In the genomic region with DNA sequence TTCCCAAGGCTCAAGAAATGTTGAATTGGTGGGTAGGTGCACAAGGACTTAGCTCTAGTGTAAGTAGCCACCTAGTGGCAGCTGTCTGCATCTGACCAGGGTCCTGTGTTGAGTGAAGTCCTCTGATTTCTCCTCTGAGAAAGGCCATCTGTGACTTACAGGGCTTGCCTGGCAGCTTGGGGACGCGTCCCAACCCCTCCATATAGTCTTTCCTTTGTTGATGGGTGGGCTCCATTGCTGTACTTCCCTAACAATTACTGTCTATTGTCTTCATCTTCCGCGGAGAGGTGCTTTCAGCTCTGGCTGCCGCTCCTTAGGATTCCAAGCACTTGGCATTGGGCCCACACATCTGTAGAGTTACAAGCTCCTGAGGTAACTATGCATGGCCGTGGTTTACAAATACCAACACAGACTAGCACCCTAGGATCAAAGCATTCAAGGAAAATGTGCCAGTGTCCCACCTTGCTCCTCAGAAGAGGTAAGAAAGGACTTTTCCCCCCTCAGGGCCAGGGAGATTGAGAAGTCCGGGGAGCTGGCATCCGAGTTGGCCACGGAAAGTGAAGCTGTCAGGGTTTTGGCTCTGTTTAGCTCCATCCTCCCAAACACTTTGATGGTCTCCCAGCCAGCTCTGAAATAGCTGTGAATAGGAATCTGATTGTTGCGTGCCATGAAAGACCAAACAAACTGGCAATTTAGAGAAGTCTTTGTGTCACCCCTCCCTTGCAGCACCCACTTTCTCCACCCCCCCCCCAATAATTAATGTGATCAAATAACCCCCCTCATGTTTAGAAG, we compare ENCODE assay signal across 8 mouse cellular contexts.
DNase-seq lines count a peak whose midpoint lies in the region; ATAC-seq and TF ChIP-seq lines count a peak whose summit lies in the region.

No protein-coding gene starts in this region.

- intact Hi-C loops in heart, postnatal 10 days (cut with DNase I): loop anchor here (1.0 to 10.0 kb wide), 2 partner anchors 70 to 654 kb away; no protein-coding TSS in a partner anchor

- peak; percentile 51 for TF ChIP-seq CTCF in ES-Bruce4 (IDR thresholded peaks at IDR 0.05; ENCODE audit: low read depth, low read length)

- peak; percentile 22 for DNase-seq in adrenal gland, adult 8-10 months
- DNase-seq in forebrain, embryonic 10.5 days (ENCODE audit: extremely low spot score, low spot score): no peak
- DNase-seq in heart, postnatal 10 days: peak; percentile 72 to 73
- DNase-seq in kidney, postnatal 25 days: peak; percentile 87 to 89
- peak; percentile 89 for DNase-seq in retina, embryonic 14.5 days (ENCODE audit: low spot score)
- DNase-seq in urinary bladder, adult 2 months (ENCODE audit: low spot score): no peak

- H3K9me3 ChIP-seq in ES-Bruce4 (replicated peaks; ENCODE audit: control insufficient read depth, insufficient read depth, low read length, poor library complexity, severe bottlenecking): no peaks in the 10 kb centered on the region
- no peaks in the 10 kb centered on the region for H3K9me3 ChIP-seq in forebrain, embryonic 10.5 days
- no peaks in the 10 kb centered on the region for H3K9me3 ChIP-seq in lung, embryonic 15.5 days

- H3K4me2 ChIP-seq in lung, embryonic 15.5 days: no peak overlapping the region

- no peak for TF ChIP-seq EP300 in ES-Bruce4 (IDR thresholded peaks at IDR 0.05; ENCODE audit: insufficient read depth, low read depth, low read length)

- no peak overlapping the region; the same call in 1 of the 2 replicates for H3K9ac ChIP-seq in ES-Bruce4 (ENCODE audit: low read depth, poor library complexity, severe bottlenecking)
- H3K9ac ChIP-seq in lung, embryonic 15.5 days: no peak overlapping the region

- H3K4me1 ChIP-seq in ES-Bruce4 (ENCODE audit: control insufficient read depth, insufficient read depth, low read length): no peaks in the 10 kb centered on the region
- H3K4me1 ChIP-seq in forebrain, embryonic 10.5 days: peaks cover 28% of the 10 kb centered on the region
- peaks cover 7% of the 10 kb centered on the region for H3K4me1 ChIP-seq in lung, embryonic 15.5 days

- no peak for TF ChIP-seq POLR2A in ES-Bruce4 (IDR thresholded peaks at IDR 0.05; ENCODE audit: insufficient read depth, low read length)

- H3K4me3 ChIP-seq in ES-Bruce4 (ENCODE audit: low read depth, low read length): no peak overlapping the region
- no peak overlapping the region for H3K4me3 ChIP-seq in forebrain, embryonic 10.5 days
- H3K4me3 ChIP-seq in lung, embryonic 15.5 days: no peak overlapping the region

- ATAC-seq in lung, embryonic 15.5 days (ENCODE audit: borderline replicate concordance, extremely low read depth, low FRiP score, low TSS enrichment): peak; percentile 78

- H3K27me3 ChIP-seq in ES-Bruce4 (ENCODE audit: control insufficient read depth, insufficient read depth, low read length, poor library complexity, severe bottlenecking): no peaks in the 10 kb centered on the region
- no peaks in the 10 kb centered on the region for H3K27me3 ChIP-seq in forebrain, embryonic 10.5 days (ENCODE audit: poor library complexity, severe bottlenecking)
- no peaks in the 10 kb centered on the region for H3K27me3 ChIP-seq in lung, embryonic 15.5 days

- no peak overlapping the region for H3K27ac ChIP-seq in ES-Bruce4 (ENCODE audit: insufficient read depth, low read length)
- 0 out of 2 replicates have a peak overlapping the region, but pooled peaks have one; percentile 11 for H3K27ac ChIP-seq in forebrain, embryonic 10.5 days
- H3K27ac ChIP-seq in lung, embryonic 15.5 days: peak overlapping the region; percentile 35; the same call in 1 of the 2 replicates

- H3K36me3 ChIP-seq in ES-Bruce4 (ENCODE audit: control insufficient read depth, insufficient read depth, low read length, poor library complexity, severe bottlenecking): no peaks in the 10 kb centered on the region
- H3K36me3 ChIP-seq in forebrain, embryonic 10.5 days (replicated peaks): no peaks in the 10 kb centered on the region
- no peaks in the 10 kb centered on the region for H3K36me3 ChIP-seq in lung, embryonic 15.5 days

- 58% methylated on average over 10 of the region's 10 CpGs for WGBS in forebrain, embryonic 10.5 days
- 23% methylated on average over 10 of the region's 10 CpGs for WGBS in lung, embryonic 15.5 days

Comparison
In these comparisons a context has a peak if more than half of its experiments do, and no peak if none do; other contexts are left out.
1. DNase-seq: peak in adrenal gland, adult 8-10 months (single experiment), heart, postnatal 10 days (2 of 2), kidney, postnatal 25 days (2 of 2) and retina, embryonic 14.5 days (single experiment); none in forebrain, embryonic 10.5 days (single experiment) and urinary bladder, adult 2 months (single experiment).